Comparison of ENCODE assay signal across 13 mouse cellular contexts in the genomic region with DNA sequence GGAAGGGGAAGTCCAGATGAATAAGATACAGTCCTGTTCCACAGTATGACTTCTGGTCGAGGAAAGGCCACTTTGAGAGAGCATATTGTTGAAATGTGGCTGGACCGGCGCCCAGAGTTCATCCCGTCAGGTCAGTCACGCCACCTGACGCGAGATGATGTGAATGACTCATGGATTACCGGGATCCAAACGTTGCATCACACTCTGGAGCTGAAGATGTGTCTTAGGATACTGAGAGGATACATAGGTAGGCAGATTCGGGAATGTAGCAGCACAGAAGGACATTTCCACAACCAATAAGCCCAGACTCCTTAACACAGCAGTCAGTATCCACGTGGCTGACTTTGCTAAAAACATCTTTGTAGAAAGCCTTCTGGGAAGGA. TPM values are rescaled to one million over a fixed set of nuclear protein-coding genes. Genes with fewer than 3 reads are reported as not detected.
DNase-seq lines count a peak whose midpoint lies in the region; ATAC-seq and TF ChIP-seq lines count a peak whose summit lies in the region.
"Had no signal": no experiment of that assay in that cellular context is flagged by ENCODE, and none has a peak within 500 bp of the region (broad histone marks: within the 10 kb centered on the region; RNA-seq: fewer than 3 reads in every experiment).

No protein-coding gene starts in this region.

- H3K79me2 ChIP-seq in CH12.LX (replicated peaks; ENCODE audit: control insufficient read depth, extremely low read depth, insufficient read depth, poor library complexity, severe bottlenecking) = no peaks in the 10 kb centered on the region; the same call in 1 of the 2 replicates

- no peaks in the 10 kb centered on the region for H3K27me3 ChIP-seq in CH12.LX (replicated peaks)
- H3K27me3 ChIP-seq in hindbrain, embryonic 13.5 days = no peaks in the 10 kb centered on the region

- intact Hi-C loops in gastrocnemius, postnatal 36 days (cut with DNase I) = no loop called here

- peaks cover 0 to 12% of the 10 kb centered on the region in 2 experiments for H3K36me3 ChIP-seq in CH12.LX (replicated peaks in 1 of 2; ENCODE audit: control insufficient read depth in 1 of 2, insufficient read depth in 1 of 2, low read length in 1 of 2)
- no peaks in the 10 kb centered on the region for H3K36me3 ChIP-seq in hindbrain, embryonic 13.5 days

- WGBS in hindbrain, embryonic 13.5 days = 88% methylated on average over 11 of the region's 11 CpGs

- peak overlapping the region; percentile 72 for H3K9ac ChIP-seq in CH12.LX (ENCODE audit: insufficient read depth, low read depth)
- H3K9ac ChIP-seq in hindbrain, embryonic 13.5 days = no peak overlapping the region
- H3K9ac ChIP-seq: forebrain, postnatal 0 days had no signal

- H3K4me1 ChIP-seq in CH12.LX (ENCODE audit: control insufficient read depth in 1 of 2, insufficient read depth in 2 of 2) = peaks cover 2 to 58% of the 10 kb centered on the region in 2 experiments
- H3K4me1 ChIP-seq in hindbrain, embryonic 13.5 days (replicated peaks) = no peaks in the 10 kb centered on the region

- peak overlapping the region; percentile 41 to 56 (median 54) for H3K4me3 ChIP-seq in CH12.LX (replicated peaks in 1 of 3; ENCODE audit: low read depth in 2 of 3, low read length in 2 of 3, poor library complexity in 1 of 3)
- H3K4me3 ChIP-seq in hindbrain, embryonic 13.5 days = no peak overlapping the region
- H3K4me3 ChIP-seq: erythroblast, embryonic 14.5 days; left cerebral cortex, adult 2 months had no signal

- H3K4me2 ChIP-seq in CH12.LX (ENCODE audit: insufficient read depth, low read depth, poor library complexity, severe bottlenecking) = peak overlapping the region; percentile 89
- H3K4me2 ChIP-seq in hindbrain, embryonic 13.5 days = no peak overlapping the region

- dilution Hi-C loops in CH12.LX (cut with MboI; ENCODE audit: extremely low pct_ligation_motif_present, extremely low pct_unique_long_range_greater_than_20kb, low sequenced_read_pairs) = no loop called here

- peak; percentile 49 for DNase-seq in kidney, postnatal 10 days
- DNase-seq in kidney, adult 18-20 months = no peak
- no peak for DNase-seq in CH12.LX (ENCODE audit: extremely low read depth)
- DNase-seq in lung, adult 18-20 months = peak; percentile 67 to 77
- peak; percentile 56 to 69 for DNase-seq in lung, postnatal 4 days
- no peak for DNase-seq in gastrocnemius, postnatal 36 days
- DNase-seq: forebrain, postnatal 0 days; gastrocnemius, postnatal 25 days; right cerebral cortex, adult 18-20 months had no signal

- no peak for ATAC-seq in hindbrain, embryonic 13.5 days (ENCODE audit: low FRiP score)
- ATAC-seq: forebrain, postnatal 0 days; hindbrain, embryonic 16.5 days had no signal

- TF ChIP-seq CTCF in CH12.LX (conservative IDR thresholded peaks at IDR 0.05 in 1 of 2, IDR thresholded peaks at IDR 0.05 in 1 of 2; ENCODE audit: low read depth in 2 of 2, low read length in 2 of 2) = no peak

- TF ChIP-seq RAD21 in CH12.LX (IDR thresholded peaks at IDR 0.05; ENCODE audit: low read depth, low read length) = no peak

- no peak for TF ChIP-seq EP300 in CH12.LX (IDR thresholded peaks at IDR 0.05; ENCODE audit: low read length)

- TF ChIP-seq POLR2A in CH12.LX (IDR thresholded peaks at IDR 0.05; ENCODE audit: low read depth, low read length) = 0 out of 2 replicates have a peak, but pooled peaks have one; percentile 16

- in situ Hi-C loops in CH12.LX (cut with MboI; ENCODE audit: low pct_ligation_motif_present, low pct_unique_long_range_greater_than_20kb, low sequenced_read_pairs) = loop anchor here (5.0 kb wide), 1 partner anchor 34 kb away; no protein-coding TSS in a partner anchor

- peak overlapping the region; percentile 82; the same call in 1 of the 2 replicates for H3K27ac ChIP-seq in CH12.LX (ENCODE audit: insufficient read depth, low read depth)
- no peak overlapping the region for H3K27ac ChIP-seq in hindbrain, embryonic 13.5 days
- H3K27ac ChIP-seq: left cerebral cortex, adult 2 months had no signal

- no peaks in the 10 kb centered on the region for H3K9me3 ChIP-seq in CH12.LX (replicated peaks; ENCODE audit: low read length)
- H3K9me3 ChIP-seq in hindbrain, embryonic 13.5 days = no peaks in the 10 kb centered on the region

TF ChIP-seq in CH12.LX, 34 proteins besides CTCF, POLR2A, EP300 and RAD21:
- no peak for TF ChIP-seq MEF2A (IDR thresholded peaks at IDR 0.05; ENCODE audit: borderline replicate concordance, low read depth, low read length)
- TF ChIP-seq CHD2 (IDR thresholded peaks at IDR 0.05; ENCODE audit: low read length) = 0 out of 2 replicates have a peak, but pooled peaks have one; percentile 13
- no peak for TF ChIP-seq ZMIZ1 (IDR thresholded peaks at IDR 0.05; ENCODE audit: low read depth, low read length)
- TF ChIP-seq BHLHE40 (IDR thresholded peaks at IDR 0.05; ENCODE audit: low read depth, low read length) = peak; percentile 36
- no peak for TF ChIP-seq IRF4 (IDR thresholded peaks at IDR 0.05; ENCODE audit: low read depth, low read length)
- TF ChIP-seq CHD1 (IDR thresholded peaks at IDR 0.05; ENCODE audit: low read depth, low read length) = no peak
- TF ChIP-seq MYC (IDR thresholded peaks at IDR 0.05; ENCODE audit: low read depth, low read length) = peak; percentile 52; the same call in 1 of the 2 replicates
- no peak for TF ChIP-seq HCFC1 (IDR thresholded peaks at IDR 0.05; ENCODE audit: low read depth, low read length)
- no peak for TF ChIP-seq MAZ (IDR thresholded peaks at IDR 0.05; ENCODE audit: low read depth, low read length)
- no peak for TF ChIP-seq TCF12 (IDR thresholded peaks at IDR 0.05; ENCODE audit: low read depth, low read length)
- no peak for TF ChIP-seq E2F4 (IDR thresholded peaks at IDR 0.05; ENCODE audit: insufficient replicate concordance, low read depth, low read length)
- TF ChIP-seq MAX (IDR thresholded peaks at IDR 0.05; ENCODE audit: low read length) = no peak
- TF ChIP-seq ETS1 (conservative IDR thresholded peaks at IDR 0.05; ENCODE audit: low read depth, low read length) = no peak
- TF ChIP-seq ZNF384 (IDR thresholded peaks at IDR 0.05; ENCODE audit: low read depth, low read length) = no peak
- TF ChIP-seq MXI1 (IDR thresholded peaks at IDR 0.05; ENCODE audit: low read depth, low read length) = peak; percentile 13; the same call in 1 of the 2 replicates
- no peak for TF ChIP-seq USF1 (IDR thresholded peaks at IDR 0.05; ENCODE audit: low read depth, low read length)
- no peak for TF ChIP-seq JUND (conservative IDR thresholded peaks at IDR 0.05; ENCODE audit: low read depth, low read length)
- TF ChIP-seq POLR2AphosphoS2 (IDR thresholded peaks at IDR 0.05; ENCODE audit: low read depth, low read length) = no peak

RNA-seq across cellular contexts. Expression of a gene that starts 10.2 kb away (rescaled TPM):
- total RNA-seq in CH12.LX (2012; rRNA removed) (8.3 and 8.9 TPM in 2 replicates), CH12.LX (2014; rRNA removed) (8.2 and 8.7 TPM in 2 replicates)
- polyA plus RNA-seq in CH12.LX (2012; ENCODE audit: insufficient read length, low read depth) = 11.1 and 15.1 TPM in 2 replicates
- total RNA-seq in gastrocnemius, postnatal 36 days (2021) = 10 to 100 TPM; 14.2 to 14.9 TPM
- polyA plus RNA-seq in hindbrain, embryonic 13.5 days (2015; fragmentation: Nextera tagmentation; extraction: Ambion mirVana) = 28.8 and 29.3 TPM in 2 replicates

Comparison
In these comparisons a context has a peak if more than half of its experiments do, and no peak if none do; other contexts are left out.
1. DNase-seq: peak in kidney, postnatal 10 days (single experiment), lung, adult 18-20 months (2 of 2) and lung, postnatal 4 days (2 of 2); none in kidney, adult 18-20 months (single experiment), CH12.LX (single experiment) and gastrocnemius, postnatal 36 days (0 of 2).